Mouse (Mus musculus) liver, embryonic 13.5 days (tissue): Measurements from ENCODE around the gene Hnf4a. TPM values are rescaled to one million over a fixed set of nuclear protein-coding genes. Genes with fewer than 3 reads are reported as not detected.

ENCODE experiments used
- ATAC-seq: fragments of 200-750 bp; cut with Nextera tagmentation; 2 replicates; pipeline ENCODE4 v1.8.0; 2017; ENCODE audit warnings: low read depth, mild to moderate bottlenecking, moderate number of reproducible peaks, moderate library complexity
- DNase-seq: peaks from one replicate; pipeline ENCODE4 v3.0.0; 2022
- H3K27ac ChIP-seq: fragments of 300-500 bp; sonication (generic); 2 replicates; pipeline ENCODE4 v1.5.1; 2015; ENCODE audit warnings: moderate library complexity, mild to moderate bottlenecking, inconsistent platforms
- H3K27me3 ChIP-seq: fragments of 300-500 bp; sonication (generic); 2 replicates; pipeline ENCODE4 v1.6.1; 2015; ENCODE audit warnings: mild to moderate bottlenecking, inconsistent platforms
- H3K36me3 ChIP-seq: fragments of 300-500 bp; sonication (generic); 2 replicates; pipeline ENCODE4 v1.6.1; 2015; ENCODE audit warnings: mild to moderate bottlenecking, inconsistent platforms
- H3K4me1 ChIP-seq: fragments of 300-500 bp; sonication (generic); replicated peaks from 2 replicates; pipeline ENCODE4 v1.6.1; 2015; ENCODE audit warnings: inconsistent platforms
- H3K4me2 ChIP-seq: fragments of 300-500 bp; sonication (generic); 2 replicates; pipeline ENCODE4 v1.6.1; 2015; ENCODE audit warnings: inconsistent platforms, mild to moderate bottlenecking, moderate library complexity
- H3K4me3 ChIP-seq: fragments of 300-500 bp; sonication (generic); replicated peaks from 2 replicates; pipeline ENCODE4 v1.5.1; 2015; ENCODE audit warnings: mild to moderate bottlenecking, inconsistent platforms
- H3K9ac ChIP-seq: fragments of 300-500 bp; sonication (generic); 2 replicates; pipeline ENCODE4 v1.6.1; 2015; ENCODE audit warnings: mild to moderate bottlenecking, inconsistent platforms
- H3K9me3 ChIP-seq: fragments of 300-500 bp; sonication (generic); replicated peaks from 2 replicates; pipeline ENCODE4 v1.6.1; 2016; ENCODE audit warnings: inconsistent platforms
- WGBS: fragments of 180-500 bp; shearing (Covaris S2); methylation state at CpG from one replicate; pipeline ENCODE4 v1.1.7; 2015; ENCODE audit not compliant: insufficient replicate concordance; 5-methylcytosine and 5-hydroxymethylcytosine counted together
- polyA plus RNA-seq: library from polyadenylated mRNA; unstranded; fragments of >200 nt; fragmentation: Nextera tagmentation; extraction: Ambion mirVana; gene quantifications from 2 replicates; pipeline ENCODE4 v1.2.1, GENCODE M21; 2015

Gene Hnf4a
- polyA plus RNA-seq, 1 experiment from 2014 or later: 12.3 TPM

- Histone ChIP-seq H3K4me1 (peaks cover 17% of the 10 kb centered on the region), H3K27me3 (no peaks in the 10 kb centered on the region), H3K4me2 (no peak overlapping the region), H3K36me3 (no peaks in the 10 kb centered on the region), H3K9ac (no peak overlapping the region), H3K9me3 (no peaks in the 10 kb centered on the region), H3K4me3 (no peak overlapping the region), H3K27ac (no peak overlapping the region)
- 57% methylated on average over 2 of the region's 2 CpGs for WGBS
- ATAC-seq (no peak), DNase-seq (no peak)
Observed at GRCm38 (mm10) chr2:163577986-163578385, 71.4 kb downstream of the Hnf4a start.

DNA sequence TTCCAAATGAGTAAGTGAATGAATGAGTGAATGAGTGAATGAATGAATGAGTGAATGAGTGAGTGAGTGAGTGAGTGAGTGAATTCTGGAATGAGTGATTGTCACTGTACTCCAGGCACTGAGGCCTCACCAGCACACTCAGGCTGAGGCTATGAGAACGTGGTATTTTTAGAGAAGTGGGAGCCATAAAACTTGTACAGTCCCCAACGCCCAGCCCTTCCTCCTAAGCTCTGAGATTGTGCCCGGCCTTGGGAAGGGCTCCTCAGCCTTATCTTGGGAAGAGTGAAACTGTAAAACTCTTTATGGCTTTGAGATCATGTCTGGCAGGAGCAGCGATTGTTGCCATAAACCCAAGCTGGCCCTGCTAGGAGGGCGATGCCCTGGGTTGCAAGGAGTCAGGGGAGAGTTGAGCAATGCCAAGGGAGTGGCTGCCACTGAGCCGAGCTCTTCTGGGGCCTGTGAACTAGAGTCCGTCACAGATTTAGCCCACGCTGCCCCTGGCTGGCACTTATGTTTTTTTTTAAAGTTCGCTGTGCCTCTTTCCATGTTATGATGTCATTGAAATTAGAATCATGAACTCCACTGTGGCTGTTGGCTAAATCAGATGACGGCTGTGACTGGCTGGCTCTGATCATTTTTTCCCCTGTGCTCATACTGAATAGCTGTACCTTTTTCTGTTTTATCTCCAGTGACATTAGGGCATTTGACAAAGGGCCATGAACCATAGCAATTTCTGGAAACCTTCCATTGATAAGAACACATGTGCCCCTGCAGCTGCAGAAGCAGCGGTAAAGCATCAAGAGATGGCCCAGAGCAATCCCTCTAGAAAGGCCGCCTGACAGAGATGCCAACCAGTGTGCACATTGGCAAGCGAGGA is 73.7 kb downstream of the Hnf4a start:
- no peak overlapping the region for H3K4me2 ChIP-seq
- no peak for ATAC-seq
- H3K9ac ChIP-seq: no peak overlapping the region
- no peaks in the 10 kb centered on the region for H3K36me3 ChIP-seq
- H3K4me3 ChIP-seq: no peak overlapping the region
- H3K27ac ChIP-seq: no peak overlapping the region
- WGBS: 57% methylated on average over 13 of the region's 13 CpGs
- H3K9me3 ChIP-seq: no peaks in the 10 kb centered on the region
- H3K4me1 ChIP-seq: peaks cover 4% of the 10 kb centered on the region; the same call in 1 of the 2 replicates
- H3K27me3 ChIP-seq: no peaks in the 10 kb centered on the region
- no peak for DNase-seq

GRCm38 (mm10) chr2:163583226-163584087 is 76.8 kb downstream of the Hnf4a start:
- DNase-seq: no peak
- 89% methylated on average over 10 of the region's 10 CpGs for WGBS

DNA sequence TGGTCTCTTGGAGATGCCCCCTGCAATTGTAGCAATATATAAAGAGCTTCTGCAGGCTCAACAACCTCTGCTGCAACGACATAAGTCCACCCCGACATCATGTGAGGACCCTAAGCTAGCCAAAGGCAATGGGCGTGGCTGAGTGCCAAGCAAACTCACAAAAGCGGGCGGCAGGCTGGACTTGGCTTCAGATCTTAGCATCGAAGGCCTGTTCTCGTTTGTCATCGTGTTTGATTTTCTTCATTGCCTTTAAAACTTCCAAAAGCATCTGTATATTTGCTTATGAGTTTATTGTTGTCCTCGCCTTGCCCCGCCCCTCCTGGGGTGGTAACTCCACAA is 77.4 kb downstream of the Hnf4a start:
- no peak for DNase-seq
- 69% methylated on average over 10 of the region's 10 CpGs for WGBS

More at GRCm38 (mm10) chr2:163583226-163584087, 76.8 kb downstream of the Hnf4a start:
- no peaks in the 10 kb centered on the region for H3K27me3 ChIP-seq
- H3K36me3 ChIP-seq: no peaks in the 10 kb centered on the region
- H3K9me3 ChIP-seq: no peaks in the 10 kb centered on the region
- H3K4me1 ChIP-seq: peaks cover 8% of the 10 kb centered on the region; the same call in 1 of the 2 replicates
- no peak overlapping the region for H3K9ac ChIP-seq
- H3K4me3 ChIP-seq: no peak overlapping the region
- ATAC-seq: no peak
- no peak overlapping the region for H3K4me2 ChIP-seq
- H3K27ac ChIP-seq: no peak overlapping the region

DNA sequence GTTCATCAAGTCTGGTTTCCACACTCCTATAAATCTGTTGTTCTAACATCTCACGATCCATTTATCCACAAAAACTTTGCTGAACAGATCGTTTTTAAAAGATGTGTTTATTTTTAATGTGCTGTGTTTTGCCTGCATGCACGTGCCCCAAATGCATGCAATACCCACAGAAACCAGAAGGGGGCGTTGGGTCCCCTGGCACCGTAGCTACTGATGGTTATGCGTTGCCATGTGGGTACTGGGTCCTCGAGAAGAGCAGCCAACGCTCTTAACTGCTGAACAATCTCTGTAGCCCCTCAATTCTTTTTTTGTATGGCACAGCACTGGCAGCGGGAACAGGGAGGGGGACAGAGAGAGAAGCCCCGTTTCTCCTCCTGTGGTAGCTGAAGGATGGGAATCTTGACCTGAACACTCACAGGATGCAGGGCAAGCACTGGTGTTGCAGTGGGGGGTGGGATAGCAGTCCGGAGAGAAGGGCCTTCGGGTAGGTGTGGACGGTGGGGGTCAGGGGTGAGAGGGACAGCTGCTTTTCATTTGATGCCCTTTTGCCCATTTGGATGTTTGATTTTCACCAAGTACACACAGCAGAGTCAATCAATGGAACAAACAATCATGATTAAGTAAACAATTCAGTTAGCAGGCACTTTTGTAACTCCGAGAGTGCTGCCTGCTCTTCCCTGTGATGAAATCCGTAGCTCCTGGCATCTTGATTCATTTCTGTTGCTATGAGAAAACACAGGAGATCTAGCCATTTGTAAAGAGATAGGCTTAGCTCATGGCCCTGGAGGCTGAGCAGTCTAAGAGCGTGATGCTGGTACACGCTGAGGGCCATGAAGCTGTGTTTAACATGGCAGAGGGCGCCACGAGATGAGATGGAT is 80.0 kb downstream of the Hnf4a start:
- no peaks in the 10 kb centered on the region for H3K27me3 ChIP-seq
- no peak overlapping the region for H3K4me3 ChIP-seq
- peak; percentile 48 for DNase-seq
- H3K4me1 ChIP-seq: peaks cover 28% of the 10 kb centered on the region
- no peaks in the 10 kb centered on the region for H3K9me3 ChIP-seq
- 37% methylated on average over 19 of the region's 19 CpGs for WGBS
- no peak overlapping the region for H3K9ac ChIP-seq
- no peaks in the 10 kb centered on the region for H3K36me3 ChIP-seq
- 0 out of 2 replicates have a peak overlapping the region, but pooled peaks have one; percentile 3 for H3K4me2 ChIP-seq
- ATAC-seq: peak; percentile 77
- H3K27ac ChIP-seq: peak overlapping the region; percentile 37; the same call in 1 of the 2 replicates

More for the DNA sequence above, 77.4 kb downstream of the Hnf4a start:
- Histone ChIP-seq H3K4me3 (no peak overlapping the region), H3K9me3 (no peaks in the 10 kb centered on the region), H3K27me3 (no peaks in the 10 kb centered on the region), H3K36me3 (no peaks in the 10 kb centered on the region), H3K4me1 (peaks cover 8% of the 10 kb centered on the region; the same call in 1 of the 2 replicates), H3K27ac (no peak overlapping the region), H3K4me2 (no peak overlapping the region), H3K9ac (no peak overlapping the region)
- no peak for ATAC-seq

DNA sequence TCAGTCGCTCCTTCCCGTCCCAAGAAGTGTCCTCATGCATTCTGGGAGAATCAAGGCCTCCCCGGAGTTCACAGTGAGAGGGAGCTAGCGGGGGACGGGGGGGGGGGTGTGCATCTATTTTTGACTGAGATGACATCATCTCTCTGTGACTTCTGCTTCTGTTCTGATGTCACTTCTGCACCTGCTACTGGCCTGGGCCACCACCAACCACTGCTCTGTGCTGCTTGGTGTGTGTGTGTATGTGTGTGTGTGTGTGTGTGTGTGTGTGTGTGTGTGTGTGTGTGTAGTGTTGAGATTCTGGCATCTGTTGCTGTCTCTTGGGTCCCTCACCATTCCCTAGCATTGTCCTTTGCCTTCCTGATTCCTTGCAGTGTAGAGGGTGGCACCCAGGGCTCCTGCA is 80.9 kb downstream of the Hnf4a start:
- H3K9ac ChIP-seq: no peak overlapping the region
- H3K27ac ChIP-seq: peak overlapping the region; percentile 15; the same call in 1 of the 2 replicates
- ATAC-seq (no peak), DNase-seq (no peak)
- no peaks in the 10 kb centered on the region for H3K27me3 ChIP-seq
- H3K36me3 ChIP-seq: no peaks in the 10 kb centered on the region
- H3K4me1 ChIP-seq: peaks cover 28% of the 10 kb centered on the region
- WGBS: 58% methylated on average over 5 of the region's 5 CpGs
- H3K4me3 ChIP-seq: no peak overlapping the region
- no peak overlapping the region for H3K4me2 ChIP-seq
- H3K9me3 ChIP-seq: no peaks in the 10 kb centered on the region

- H3K27ac ChIP-seq: no peak overlapping the region
- no peaks in the 10 kb centered on the region for H3K9me3 ChIP-seq
- no peak overlapping the region for H3K4me2 ChIP-seq
- DNase-seq (no peak), ATAC-seq (no peak)
- 25% methylated on average over 12 of the region's 12 CpGs for WGBS
- H3K4me3 ChIP-seq: no peak overlapping the region
- H3K36me3 ChIP-seq: no peaks in the 10 kb centered on the region
- no peaks in the 10 kb centered on the region for H3K27me3 ChIP-seq
- peaks cover 38% of the 10 kb centered on the region for H3K4me1 ChIP-seq
- no peak overlapping the region; the same call in 1 of the 2 replicates for H3K9ac ChIP-seq
Observed at GRCm38 (mm10) chr2:163590211-163590610, 83.6 kb downstream of the Hnf4a start.

DNA sequence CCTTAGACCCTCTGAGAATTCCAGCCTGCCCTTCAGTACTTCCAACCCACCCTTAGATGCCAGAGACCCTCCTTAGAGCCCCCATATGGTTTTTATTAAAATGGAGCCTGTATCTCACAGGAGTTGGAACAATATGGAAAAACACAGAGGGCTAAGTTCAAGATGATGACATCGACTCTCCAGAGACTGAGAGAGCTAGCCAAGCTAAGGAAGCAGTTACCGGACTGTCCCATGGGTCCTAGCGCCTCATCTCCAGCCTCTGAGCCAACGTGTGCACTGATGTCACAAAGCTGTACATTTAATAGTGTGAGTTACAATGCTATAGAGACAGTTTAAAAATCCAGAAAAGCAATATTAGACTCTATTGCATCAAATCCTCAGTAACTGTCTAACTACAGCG is 84.4 kb downstream of the Hnf4a start:
- no peak overlapping the region; the same call in 1 of the 2 replicates for H3K27ac ChIP-seq
- no peak overlapping the region for H3K9ac ChIP-seq
- 69% methylated on average over 5 of the region's 5 CpGs for WGBS
- ATAC-seq: no peak
- no peak for DNase-seq
- no peaks in the 10 kb centered on the region for H3K9me3 ChIP-seq
- no peaks in the 10 kb centered on the region for H3K36me3 ChIP-seq
- peaks cover 45% of the 10 kb centered on the region for H3K4me1 ChIP-seq
- H3K4me3 ChIP-seq: no peak overlapping the region
- H3K4me2 ChIP-seq: no peak overlapping the region
- no peaks in the 10 kb centered on the region for H3K27me3 ChIP-seq

GRCm38 (mm10) chr2:163592084-163592483 is 85.5 kb downstream of the Hnf4a start:
- Histone ChIP-seq H3K9ac (no peak overlapping the region), H3K36me3 (no peaks in the 10 kb centered on the region), H3K27me3 (no peaks in the 10 kb centered on the region), H3K4me3 (no peak overlapping the region), H3K4me1 (peaks cover 56% of the 10 kb centered on the region), H3K9me3 (no peaks in the 10 kb centered on the region), H3K4me2 (no peak overlapping the region), H3K27ac (no peak overlapping the region)
- ATAC-seq (no peak), DNase-seq (no peak)
- WGBS: 52% methylated on average over 1 of the region's 1 CpGs

DNA sequence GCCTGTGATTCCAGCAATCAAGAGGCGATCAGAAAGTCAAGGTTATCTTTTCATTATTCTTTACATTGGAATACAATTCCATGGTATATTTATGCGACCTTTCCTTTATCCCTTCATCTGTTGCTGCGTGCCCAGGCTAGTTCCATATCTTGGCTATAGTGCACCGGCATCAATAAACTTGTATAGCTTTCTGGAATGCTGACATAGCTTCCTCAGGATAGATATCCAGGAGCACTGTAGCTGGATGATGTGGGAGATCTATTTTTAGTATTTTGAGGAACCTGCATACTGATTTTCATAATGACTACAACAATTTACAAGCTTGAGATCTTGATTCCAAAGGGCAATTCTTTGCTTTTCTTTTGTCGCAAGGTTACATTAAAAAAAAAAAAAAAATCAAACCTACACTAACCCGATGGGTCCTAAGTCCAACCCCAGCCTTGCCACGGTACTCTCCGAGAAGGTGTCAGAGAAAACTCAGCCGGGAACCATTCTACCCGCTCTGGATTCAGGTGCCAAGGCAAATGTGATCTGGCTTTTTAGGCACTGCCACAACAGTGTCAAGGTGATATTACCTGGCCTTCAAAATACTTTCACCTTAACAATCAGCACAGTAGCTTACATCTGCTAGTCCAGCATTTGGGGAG is 87.2 kb downstream of the Hnf4a start:
- no peak overlapping the region for H3K9ac ChIP-seq
- no peak for ATAC-seq
- DNase-seq: no peak
- H3K4me2 ChIP-seq: no peak overlapping the region
- no peaks in the 10 kb centered on the region for H3K9me3 ChIP-seq
- no peaks in the 10 kb centered on the region for H3K27me3 ChIP-seq
- no peak overlapping the region for H3K27ac ChIP-seq
- H3K4me1 ChIP-seq: peaks cover 55% of the 10 kb centered on the region
- H3K36me3 ChIP-seq: no peaks in the 10 kb centered on the region
- 76% methylated on average over 10 of the region's 10 CpGs for WGBS
- no peak overlapping the region for H3K4me3 ChIP-seq
